Mouse (Mus musculus) inflammation-experienced regulatory T-cells, adult 6 months (primary cell): ENCODE results near the gene Vmn2r22. TPM values are rescaled to one million over a fixed set of nuclear protein-coding genes. Genes with fewer than 3 reads are reported as not detected.
"Not testable (repeated sequence)": the region's sequence is repeated elsewhere in the genome, so short reads cannot be mapped to it uniquely, and the experiment has no call there.

Experiments used
- ATAC-seq: one replicate; pipeline ENCODE4 v1.8.0; 2017
- polyA plus RNA-seq, 3 experiments: library from polyadenylated mRNA; unstranded; fragments of 100-300 nt; shearing (Covaris generic); gene quantifications; one replicate each; pipeline ENCODE4 v1.2.1; 2017

Gene Vmn2r22
- under 1 TPM in 1 of 3 experiments, not detected in 2; 0.05 TPM for polyA plus RNA-seq

GRCm38 (mm10) chr6:123650625-123651024 lies at the start of gene Vmn2r22:
Gene Vmn2r22 (minus strand): TSS chr6:123650725.
- ATAC-seq = not testable (repeated sequence)

- no peak for ATAC-seq
These were observed 46.7 kb upstream of the Vmn2r22 start for GRCm38 (mm10) chr6:123697213-123697612.

GRCm38 (mm10) chr6:123696639-123697038 lies 46.1 kb upstream of the Vmn2r22 start:
- ATAC-seq = not testable (repeated sequence)

- ATAC-seq = no peak
These were observed 6.5 kb upstream of the Vmn2r22 start for GRCm38 (mm10) chr6:123657040-123657439.

GRCm38 (mm10) chr6:123639394-123639793 lies 11.1 kb downstream of the Vmn2r22 start:
- not testable (repeated sequence) for ATAC-seq

GRCm38 (mm10) chr6:123623784-123624183 lies 26.7 kb downstream of the Vmn2r22 start:
- not testable (repeated sequence) for ATAC-seq

GRCm38 (mm10) chr6:123588368-123588767 lies 62.2 kb downstream of the Vmn2r22 start:
- not testable (repeated sequence) for ATAC-seq

- not testable (repeated sequence) for ATAC-seq
These were observed 62.7 kb downstream of the Vmn2r22 start for GRCm38 (mm10) chr6:123587796-123588328.

- ATAC-seq = not testable (repeated sequence)
These were observed 66.5 kb downstream of the Vmn2r22 start for GRCm38 (mm10) chr6:123583988-123584387.

- ATAC-seq = not testable (repeated sequence)
These were observed 75.8 kb downstream of the Vmn2r22 start for GRCm38 (mm10) chr6:123574698-123575097.

Other genes with a start within 250 kb of the Vmn2r22 start
- under 1 TPM in 2 of 3 experiments, not detected in 1; 0.03 to 0.07 TPM for gene Vmn2r20, start 232.6 kb downstream of the Vmn2r22 start, polyA plus RNA-seq
- not detected for gene Vmn2r21, start 117.3 kb downstream of the Vmn2r22 start, polyA plus RNA-seq
- not detected for gene Vmn2r23, start 51.9 kb upstream of the Vmn2r22 start, polyA plus RNA-seq
- gene Vmn2r24, start 128.2 kb upstream of the Vmn2r22 start, polyA plus RNA-seq = under 1 TPM in 2 of 3 experiments, not detected in 1; 0.08 to 0.12 TPM
- gene Vmn2r25, start 202.7 kb upstream of the Vmn2r22 start, polyA plus RNA-seq = not detected